Mouse (Mus musculus) forebrain, embryonic 10.5 days (tissue): ENCODE measurements around the gene Aff1. TPM values are rescaled to one million over a fixed set of nuclear protein-coding genes. Genes with fewer than 3 reads are reported as not detected.

Experiments
- DNase-seq: peaks from one replicate; pipeline ENCODE4 v3.0.0-alpha.2; 2017; ENCODE audit warnings: low spot score; ENCODE audit errors: extremely low spot score
- H3K27ac ChIP-seq: fragments of 300-500 bp; sonication (generic); 2 replicates; pipeline ENCODE4 v1.5.1; 2016; ENCODE audit warnings: mild to moderate bottlenecking
- H3K27me3 ChIP-seq: fragments of 300-500 bp; sonication (generic); 2 replicates; pipeline ENCODE4 v1.6.1; 2016; ENCODE audit warnings: mild to moderate bottlenecking; ENCODE audit not compliant: poor library complexity, severe bottlenecking
- H3K36me3 ChIP-seq: fragments of 300-500 bp; sonication (generic); replicated peaks from 2 replicates; pipeline ENCODE4 v1.6.1; 2016; ENCODE audit warnings: mild to moderate bottlenecking, moderate library complexity
- H3K4me1 ChIP-seq: fragments of 300-500 bp; sonication (generic); 2 replicates; pipeline ENCODE4 v1.6.1; 2016
- H3K4me3 ChIP-seq: fragments of 300-500 bp; sonication (generic); 2 replicates; pipeline ENCODE4 v1.5.1; 2016; ENCODE audit warnings: mild to moderate bottlenecking, moderate library complexity
- H3K9me3 ChIP-seq: fragments of 300-500 bp; sonication (generic); 2 replicates; pipeline ENCODE4 v1.6.1; 2016; ENCODE audit warnings: mild to moderate bottlenecking, moderate library complexity
- WGBS: fragments of 180-500 bp; shearing (Covaris S2); methylation state at CpG from one replicate; pipeline ENCODE4 v1.1.7; 2016; 5-methylcytosine and 5-hydroxymethylcytosine counted together
- polyA plus RNA-seq: library from polyadenylated mRNA; unstranded; fragments of >200 nt; fragmentation: Nextera tagmentation; extraction: Ambion mirVana; gene quantifications from 2 replicates; pipeline ENCODE4 v1.2.1, GENCODE M21; 2016

The Aff1 gene
- polyA plus RNA-seq, 1 experiment from 2014 or later: 5.1 TPM

GRCm38 (mm10) chr5:103736553-103737207, 44.5 kb downstream of the Aff1 start:
- WGBS: 81% methylated on average over 6 of the region's 6 CpGs
- no peak for DNase-seq
- Histone ChIP-seq H3K27me3 (no peaks in the 10 kb centered on the region), H3K36me3 (no peaks in the 10 kb centered on the region), H3K4me3 (no peak overlapping the region), H3K27ac (0 out of 2 replicates have a peak overlapping the region, but pooled peaks have one; percentile 48), H3K9me3 (no peaks in the 10 kb centered on the region), H3K4me1 (no peaks in the 10 kb centered on the region)

GRCm38 (mm10) chr5:103737208-103738066, 45.3 kb downstream of the Aff1 start:
- 85% methylated on average over 26 of the region's 26 CpGs for WGBS
- Histone ChIP-seq H3K27me3 (no peaks in the 10 kb centered on the region), H3K4me3 (no peak overlapping the region), H3K4me1 (no peaks in the 10 kb centered on the region), H3K27ac (peak overlapping the region; percentile 48; the same call in 1 of the 2 replicates), H3K36me3 (no peaks in the 10 kb centered on the region), H3K9me3 (no peaks in the 10 kb centered on the region)
- no peak for DNase-seq

- 86% methylated on average over 5 of the region's 5 CpGs for WGBS
- no peaks in the 10 kb centered on the region for H3K27me3 ChIP-seq
- no peak overlapping the region for H3K4me3 ChIP-seq
- no peak for DNase-seq
- no peaks in the 10 kb centered on the region for H3K4me1 ChIP-seq
- H3K9me3 ChIP-seq: no peaks in the 10 kb centered on the region
- peak overlapping the region; percentile 44; the same call in 1 of the 2 replicates for H3K27ac ChIP-seq
- no peaks in the 10 kb centered on the region for H3K36me3 ChIP-seq
Observed at GRCm38 (mm10) chr5:103738509-103738908, 46.3 kb downstream of the Aff1 start.

GRCm38 (mm10) chr5:103739163-103739562, 47.0 kb downstream of the Aff1 start:
- no peak overlapping the region for H3K27ac ChIP-seq
- no peak overlapping the region for H3K4me3 ChIP-seq
- DNase-seq: no peak
- H3K36me3 ChIP-seq: no peaks in the 10 kb centered on the region
- 98% methylated on average over 5 of the region's 5 CpGs for WGBS
- no peaks in the 10 kb centered on the region for H3K27me3 ChIP-seq
- no peaks in the 10 kb centered on the region for H3K9me3 ChIP-seq
- H3K4me1 ChIP-seq: no peaks in the 10 kb centered on the region

GRCm38 (mm10) chr5:103740093-103740902, 48.1 kb downstream of the Aff1 start:
- no peaks in the 10 kb centered on the region for H3K9me3 ChIP-seq
- H3K27ac ChIP-seq: no peak overlapping the region
- no peak overlapping the region for H3K4me3 ChIP-seq
- no peaks in the 10 kb centered on the region for H3K27me3 ChIP-seq
- WGBS: 83% methylated on average over 5 of the region's 5 CpGs
- H3K4me1 ChIP-seq: no peaks in the 10 kb centered on the region
- no peak for DNase-seq
- no peaks in the 10 kb centered on the region for H3K36me3 ChIP-seq

- Histone ChIP-seq H3K27me3 (no peaks in the 10 kb centered on the region), H3K4me1 (no peaks in the 10 kb centered on the region), H3K4me3 (no peak overlapping the region), H3K27ac (no peak overlapping the region), H3K36me3 (no peaks in the 10 kb centered on the region), H3K9me3 (no peaks in the 10 kb centered on the region)
- 90% methylated on average over 1 of the region's 1 CpGs for WGBS
- DNase-seq: no peak
Observed at GRCm38 (mm10) chr5:103740903-103741246, 48.7 kb downstream of the Aff1 start.

- 65% methylated on average over 1 of the region's 1 CpGs for WGBS
- H3K4me1 ChIP-seq: no peaks in the 10 kb centered on the region
- H3K27me3 ChIP-seq: no peaks in the 10 kb centered on the region
- H3K36me3 ChIP-seq: no peaks in the 10 kb centered on the region
- no peak for DNase-seq
- no peak overlapping the region for H3K27ac ChIP-seq
- H3K4me3 ChIP-seq: no peak overlapping the region
- 0 out of 2 replicates have a peak, but pooled peaks cover 4% of the 10 kb centered on the region for H3K9me3 ChIP-seq
Observed at GRCm38 (mm10) chr5:103741443-103741842, 49.3 kb downstream of the Aff1 start.

- Histone ChIP-seq H3K4me3 (no peak overlapping the region), H3K4me1 (no peaks in the 10 kb centered on the region), H3K9me3 (0 out of 2 replicates have a peak, but pooled peaks cover 4% of the 10 kb centered on the region), H3K27me3 (no peaks in the 10 kb centered on the region), H3K36me3 (no peaks in the 10 kb centered on the region), H3K27ac (no peak overlapping the region)
- DNase-seq: no peak
- 87% methylated on average over 2 of the region's 2 CpGs for WGBS
Observed at GRCm38 (mm10) chr5:103741992-103742391, 49.8 kb downstream of the Aff1 start.

GRCm38 (mm10) chr5:103744531-103744930, 52.4 kb downstream of the Aff1 start:
- H3K4me3 ChIP-seq: no peak overlapping the region
- H3K27ac ChIP-seq: no peak overlapping the region
- DNase-seq: no peak
- 0 out of 2 replicates have a peak, but pooled peaks cover 4% of the 10 kb centered on the region for H3K9me3 ChIP-seq
- H3K4me1 ChIP-seq: peaks cover 2% of the 10 kb centered on the region
- H3K27me3 ChIP-seq: no peaks in the 10 kb centered on the region
- H3K36me3 ChIP-seq: no peaks in the 10 kb centered on the region
- WGBS: 84% methylated on average over 6 of the region's 6 CpGs

- DNase-seq: no peak
- 100% methylated on average over 1 of the region's 1 CpGs for WGBS
- H3K9me3 ChIP-seq: 0 out of 2 replicates have a peak, but pooled peaks cover 4% of the 10 kb centered on the region
- peaks cover 2% of the 10 kb centered on the region; the same call in 1 of the 2 replicates for H3K27me3 ChIP-seq
- peaks cover 7% of the 10 kb centered on the region for H3K4me1 ChIP-seq
- H3K4me3 ChIP-seq: no peak overlapping the region
- H3K27ac ChIP-seq: no peak overlapping the region
- no peaks in the 10 kb centered on the region for H3K36me3 ChIP-seq
Observed at GRCm38 (mm10) chr5:103745635-103746034, 53.5 kb downstream of the Aff1 start.

GRCm38 (mm10) chr5:103746561-103747085, 54.4 kb downstream of the Aff1 start:
- DNase-seq: no peak
- no peaks in the 10 kb centered on the region for H3K36me3 ChIP-seq
- peaks cover 6% of the 10 kb centered on the region; the same call in 1 of the 2 replicates for H3K27me3 ChIP-seq
- no peak overlapping the region for H3K27ac ChIP-seq
- H3K4me1 ChIP-seq: peaks cover 7% of the 10 kb centered on the region
- H3K4me3 ChIP-seq: no peak overlapping the region
- H3K9me3 ChIP-seq: 0 out of 2 replicates have a peak, but pooled peaks cover 4% of the 10 kb centered on the region
- 96% methylated on average over 3 of the region's 3 CpGs for WGBS

GRCm38 (mm10) chr5:103747098-103747497, 54.9 kb downstream of the Aff1 start:
- 88% methylated on average over 2 of the region's 2 CpGs for WGBS
- Histone ChIP-seq H3K36me3 (no peaks in the 10 kb centered on the region), H3K4me3 (no peak overlapping the region), H3K4me1 (peaks cover 7% of the 10 kb centered on the region), H3K27ac (no peak overlapping the region), H3K9me3 (0 out of 2 replicates have a peak, but pooled peaks cover 4% of the 10 kb centered on the region), H3K27me3 (peaks cover 8% of the 10 kb centered on the region)
- no peak for DNase-seq
